Mouse (Mus musculus): Measurements from ENCODE around the gene Gm21750. TPM values are rescaled to one million over a fixed set of nuclear protein-coding genes. Genes with fewer than 3 reads are reported as not detected.
"Not testable (repeated sequence)": the region's sequence is repeated elsewhere in the genome, so short reads cannot be mapped to it uniquely, and the experiment has no call there.

Gm21750 gene
- not detected in 2 replicates for polyA plus RNA-seq (2011; ENCODE audit: insufficient read depth, insufficient read length, low replicate concordance, missing spikeins)

DNA sequence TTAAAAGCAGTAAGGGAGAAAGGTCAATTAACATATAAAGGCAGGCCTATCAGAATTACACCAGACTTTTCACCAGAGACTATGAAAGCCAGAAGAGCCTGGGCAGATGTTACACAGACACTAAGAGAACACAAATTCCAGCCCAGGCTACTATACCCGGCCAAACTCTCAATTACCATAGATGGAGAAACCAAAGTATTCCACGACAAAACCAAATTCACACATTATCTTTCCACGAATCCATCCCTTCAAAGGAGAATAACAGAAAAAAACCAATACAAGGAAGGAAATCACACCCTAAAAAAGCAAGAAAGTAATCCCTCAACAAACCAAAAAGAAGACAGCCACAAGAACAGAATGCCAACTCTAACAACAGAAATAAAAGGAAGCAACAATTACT is at the start of gene Gm21750:
Gene Gm21750, plus strand, starts transcription at position 301 of the 400 bp plus-strand sequence.
- not testable (repeated sequence) for H3K4me3 ChIP-seq (replicated peaks; ENCODE audit: control insufficient read depth, low read depth, low read length); H3K4me1 ChIP-seq (ENCODE audit: control insufficient read depth, insufficient read depth, low read length); H3K27ac ChIP-seq (ENCODE audit: control insufficient read depth, insufficient read depth, low read depth, low read length, poor library complexity)
- 71% methylated on average over 3 of the region's 3 CpGs for WGBS

DNA sequence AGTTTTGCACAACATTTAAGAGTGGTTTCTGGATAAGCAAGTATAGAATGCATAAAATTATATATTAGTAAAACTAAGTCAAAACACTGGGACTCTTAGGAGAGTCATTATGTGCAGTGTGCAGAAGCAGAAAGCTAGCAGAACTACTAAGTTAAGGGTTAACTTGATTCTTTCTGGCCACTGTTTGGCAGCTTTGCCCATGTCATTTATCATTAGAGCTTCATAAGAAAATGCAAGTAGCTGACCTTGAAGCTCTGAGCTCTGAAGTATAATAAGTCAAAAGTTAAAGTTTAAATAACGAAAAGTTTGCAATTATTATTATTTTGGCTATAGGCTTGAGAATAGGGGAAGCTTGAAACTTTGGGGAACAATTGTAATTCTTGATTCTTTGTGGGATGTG is 46.1 kb upstream of the Gm21750 start:
- not testable (repeated sequence) for H3K4me1 ChIP-seq (ENCODE audit: control insufficient read depth, insufficient read depth, low read length); H3K4me3 ChIP-seq (replicated peaks; ENCODE audit: control insufficient read depth, low read depth, low read length); H3K27ac ChIP-seq (ENCODE audit: control insufficient read depth, insufficient read depth, low read depth, low read length, poor library complexity)
- 70% methylated on average over 1 of the region's 1 CpGs for WGBS

DNA sequence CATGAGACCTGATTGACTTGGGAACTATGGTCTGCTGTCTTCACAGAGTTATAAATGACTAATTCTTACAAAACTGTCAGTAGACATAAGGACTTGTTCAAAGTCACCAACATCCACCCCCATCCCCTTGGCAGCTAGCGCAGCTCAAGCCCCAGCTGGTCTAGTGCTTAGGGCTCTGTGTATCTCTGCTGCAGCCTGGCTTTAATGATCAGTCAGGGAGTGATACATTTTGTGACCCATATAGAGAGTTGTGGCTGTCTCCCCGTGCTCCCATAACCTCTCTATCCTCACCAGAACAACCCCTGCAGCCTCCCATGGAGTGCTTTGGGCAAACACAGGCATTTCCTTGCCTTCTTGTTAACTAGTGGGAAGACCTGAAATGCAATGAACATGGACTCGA is 40.1 kb upstream of the Gm21750 start:
- WGBS, result 72% methylated on average over 3 of the region's 3 CpGs
- H3K4me3 ChIP-seq (replicated peaks; ENCODE audit: control insufficient read depth, low read depth, low read length), result no peak overlapping the region
- TF ChIP-seq CTCF (IDR thresholded peaks at IDR 0.05; ENCODE audit: control insufficient read depth, insufficient read depth, low read length) (no peak), POLR2A (IDR thresholded peaks at IDR 0.05; ENCODE audit: borderline replicate concordance, control insufficient read depth, low read depth, low read length) (no peak)
- no peak overlapping the region for H3K27ac ChIP-seq (ENCODE audit: control insufficient read depth, insufficient read depth, low read depth, low read length, poor library complexity)
- no peaks in the 10 kb centered on the region for H3K4me1 ChIP-seq (ENCODE audit: control insufficient read depth, insufficient read depth, low read length)

DNA sequence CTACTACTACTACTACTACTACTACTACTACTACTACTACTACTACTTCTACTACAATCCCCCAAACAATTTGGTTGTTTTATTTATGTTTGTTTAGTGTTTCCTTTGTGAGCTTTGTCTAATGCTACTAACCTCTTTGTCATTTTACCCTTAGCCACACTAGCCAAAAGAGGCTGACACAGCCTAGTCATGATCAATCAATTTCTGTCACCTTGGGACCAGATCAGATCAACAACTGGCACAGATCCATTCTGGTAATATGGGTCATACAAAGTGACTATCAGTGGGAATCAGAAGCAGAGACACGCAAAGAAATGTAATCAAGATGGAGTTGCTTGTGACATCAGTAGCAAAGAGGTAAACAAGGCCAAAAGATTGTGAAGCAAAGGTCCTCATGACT is 38.0 kb upstream of the Gm21750 start:
- 91% methylated on average over 1 of the region's 1 CpGs for WGBS
- Histone ChIP-seq H3K4me1 (ENCODE audit: control insufficient read depth, insufficient read depth, low read length) (no peaks in the 10 kb centered on the region), H3K27ac (ENCODE audit: control insufficient read depth, insufficient read depth, low read depth, low read length, poor library complexity) (no peak overlapping the region), H3K4me3 (replicated peaks; ENCODE audit: control insufficient read depth, low read depth, low read length) (no peak overlapping the region)
- TF ChIP-seq POLR2A (IDR thresholded peaks at IDR 0.05; ENCODE audit: borderline replicate concordance, control insufficient read depth, low read depth, low read length), result no peak
- no peak for TF ChIP-seq CTCF (IDR thresholded peaks at IDR 0.05; ENCODE audit: control insufficient read depth, insufficient read depth, low read length)

DNA sequence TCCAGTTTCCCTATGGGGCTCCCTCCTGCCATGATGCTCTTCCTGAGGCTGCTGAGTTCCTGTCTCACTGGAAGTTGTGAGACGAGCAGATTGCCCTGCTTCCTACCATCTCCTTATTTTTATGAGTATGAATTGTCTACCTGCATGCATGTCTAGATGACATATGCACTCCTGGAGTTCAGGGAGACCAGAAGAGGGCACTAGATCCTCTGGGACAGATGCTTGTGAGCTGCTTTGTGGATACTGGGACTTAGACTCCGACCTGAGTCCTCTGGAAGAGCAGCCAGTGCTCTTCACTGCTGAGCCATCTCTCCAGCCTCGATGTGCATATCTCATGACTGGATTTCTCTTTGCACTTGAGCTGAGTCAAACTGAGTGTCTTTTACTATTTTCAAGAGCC is 35.6 kb upstream of the Gm21750 start:
- Histone ChIP-seq H3K4me1 (ENCODE audit: control insufficient read depth, insufficient read depth, low read length) (no peaks in the 10 kb centered on the region), H3K27ac (ENCODE audit: control insufficient read depth, insufficient read depth, low read depth, low read length, poor library complexity) (no peak overlapping the region), H3K4me3 (replicated peaks; ENCODE audit: control insufficient read depth, low read depth, low read length) (no peak overlapping the region)
- TF ChIP-seq CTCF (IDR thresholded peaks at IDR 0.05; ENCODE audit: control insufficient read depth, insufficient read depth, low read length), result no peak
- no peak for TF ChIP-seq POLR2A (IDR thresholded peaks at IDR 0.05; ENCODE audit: borderline replicate concordance, control insufficient read depth, low read depth, low read length)
- 60% methylated on average over 3 of the region's 3 CpGs for WGBS

DNA sequence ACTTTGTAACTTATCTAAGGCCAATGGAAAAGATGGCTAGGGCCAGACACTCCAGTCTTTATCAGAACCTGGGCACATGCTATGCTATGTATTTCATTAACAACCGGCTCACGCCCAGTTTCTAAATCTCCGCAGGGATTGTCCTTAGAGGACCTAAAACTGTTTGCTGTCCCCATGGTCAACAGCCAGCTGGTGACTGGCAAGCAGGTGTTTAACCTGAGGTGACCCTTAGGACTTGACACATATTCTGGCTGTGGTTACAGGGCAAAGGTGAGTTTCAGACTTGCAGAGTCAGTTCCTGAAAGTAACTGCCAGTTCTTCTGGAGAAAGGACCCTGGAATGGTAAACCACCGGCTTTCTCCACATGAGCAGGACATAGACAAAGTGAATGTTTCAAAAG is 29.5 kb upstream of the Gm21750 start:
- TF ChIP-seq CTCF (IDR thresholded peaks at IDR 0.05; ENCODE audit: control insufficient read depth, insufficient read depth, low read length), result no peak
- no peak for TF ChIP-seq POLR2A (IDR thresholded peaks at IDR 0.05; ENCODE audit: borderline replicate concordance, control insufficient read depth, low read depth, low read length)
- H3K4me3 ChIP-seq (replicated peaks; ENCODE audit: control insufficient read depth, low read depth, low read length), result no peak overlapping the region
- no peaks in the 10 kb centered on the region for H3K4me1 ChIP-seq (ENCODE audit: control insufficient read depth, insufficient read depth, low read length)
- H3K27ac ChIP-seq (ENCODE audit: control insufficient read depth, insufficient read depth, low read depth, low read length, poor library complexity), result no peak overlapping the region
- WGBS, result 71% methylated on average over 4 of the region's 4 CpGs

DNA sequence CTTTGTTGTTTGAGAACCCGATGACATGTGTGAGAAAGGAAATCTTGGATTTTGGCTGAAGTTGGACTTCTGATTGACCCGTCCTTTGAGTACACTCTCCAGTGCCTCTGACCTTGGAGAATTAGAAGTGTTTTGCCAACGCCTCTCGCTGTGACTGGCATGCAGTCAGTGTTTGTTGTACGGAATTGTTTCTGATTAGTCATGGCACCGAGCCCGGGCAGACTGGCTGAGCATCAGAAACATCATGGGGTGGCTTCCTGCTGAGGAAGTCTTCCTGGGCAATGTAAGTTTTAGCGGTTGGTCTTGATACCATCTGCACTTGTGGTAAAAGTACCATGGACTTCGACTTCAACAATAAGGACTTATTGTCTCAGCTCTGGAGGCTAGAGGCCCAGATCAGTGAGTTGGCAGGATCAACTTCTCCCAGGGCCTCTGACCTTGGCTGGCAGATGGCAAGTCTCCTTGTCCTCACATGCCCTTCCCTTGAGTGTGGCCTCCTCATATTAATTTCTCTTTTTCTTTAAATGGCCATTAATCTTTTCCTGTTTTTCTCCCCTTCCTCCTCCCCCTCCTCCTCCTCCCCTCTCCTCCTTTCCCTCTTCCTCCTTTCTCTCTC is 28.3 kb upstream of the Gm21750 start:
- 23% methylated on average over 9 of the region's 9 CpGs for WGBS
- Histone ChIP-seq H3K27ac (ENCODE audit: control insufficient read depth, insufficient read depth, low read depth, low read length, poor library complexity) (no peak overlapping the region), H3K4me3 (replicated peaks; ENCODE audit: control insufficient read depth, low read depth, low read length) (no peak overlapping the region), H3K4me1 (ENCODE audit: control insufficient read depth, insufficient read depth, low read length) (no peaks in the 10 kb centered on the region)
- TF ChIP-seq POLR2A (IDR thresholded peaks at IDR 0.05; ENCODE audit: borderline replicate concordance, control insufficient read depth, low read depth, low read length) (no peak), CTCF (IDR thresholded peaks at IDR 0.05; ENCODE audit: control insufficient read depth, insufficient read depth, low read length) (no peak)

DNA sequence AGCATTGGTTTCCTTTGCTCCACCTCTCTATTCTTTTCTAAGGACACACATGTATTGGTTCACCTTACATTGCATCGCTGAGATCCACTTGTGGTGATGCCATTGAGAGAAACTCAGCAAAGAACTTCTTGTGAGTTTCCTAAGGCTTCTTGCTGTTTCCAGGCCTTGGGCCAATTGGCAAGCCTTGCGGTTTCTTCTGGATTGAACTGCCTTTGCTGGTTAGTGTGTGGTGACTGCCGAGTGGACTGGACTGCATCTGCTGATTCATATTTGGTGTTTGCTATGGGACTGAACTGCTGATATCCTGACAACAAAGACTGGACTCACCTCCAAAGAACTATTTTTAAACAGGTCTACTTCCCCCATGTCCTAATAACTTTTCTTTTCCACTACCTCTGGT is 26.7 kb upstream of the Gm21750 start:
- no peak overlapping the region for H3K4me3 ChIP-seq (replicated peaks; ENCODE audit: control insufficient read depth, low read depth, low read length)
- TF ChIP-seq CTCF (IDR thresholded peaks at IDR 0.05; ENCODE audit: control insufficient read depth, insufficient read depth, low read length) (no peak), POLR2A (IDR thresholded peaks at IDR 0.05; ENCODE audit: borderline replicate concordance, control insufficient read depth, low read depth, low read length) (no peak)
- WGBS, result 81% methylated on average over 3 of the region's 3 CpGs
- H3K27ac ChIP-seq (ENCODE audit: control insufficient read depth, insufficient read depth, low read depth, low read length, poor library complexity), result no peak overlapping the region
- no peaks in the 10 kb centered on the region for H3K4me1 ChIP-seq (ENCODE audit: control insufficient read depth, insufficient read depth, low read length)

DNA sequence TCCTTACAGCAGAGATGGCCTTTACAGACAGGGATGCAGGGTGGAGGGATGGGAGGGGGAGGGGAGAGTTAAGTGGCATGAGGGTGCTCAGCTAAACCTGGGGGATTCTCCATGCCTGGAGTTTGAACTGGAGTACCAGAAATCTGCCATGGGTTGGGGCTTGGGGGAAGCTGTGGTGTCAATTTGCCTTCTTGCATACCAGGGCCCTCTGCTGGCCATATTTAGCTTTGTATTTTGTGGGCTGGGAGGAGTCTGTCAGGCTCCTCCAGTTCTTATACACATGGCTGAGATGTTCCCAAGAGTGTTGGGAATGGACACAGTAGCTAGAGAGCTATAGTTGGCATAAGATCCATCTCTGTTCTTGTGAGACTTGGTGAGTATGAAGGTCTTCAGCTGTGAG is 23.6 kb upstream of the Gm21750 start:
- Histone ChIP-seq H3K4me1 (ENCODE audit: control insufficient read depth, insufficient read depth, low read length) (no peaks in the 10 kb centered on the region), H3K4me3 (replicated peaks; ENCODE audit: control insufficient read depth, low read depth, low read length) (no peak overlapping the region), H3K27ac (ENCODE audit: control insufficient read depth, insufficient read depth, low read depth, low read length, poor library complexity) (no peak overlapping the region)
- TF ChIP-seq CTCF (IDR thresholded peaks at IDR 0.05; ENCODE audit: control insufficient read depth, insufficient read depth, low read length) (no peak), POLR2A (IDR thresholded peaks at IDR 0.05; ENCODE audit: borderline replicate concordance, control insufficient read depth, low read depth, low read length) (no peak)
